Mouse (Mus musculus): ENCODE measurements at regions not wholly inside any gene's neighbourhood (a gene's known extent, or its start where the extent isn't known, plus 50 kb on each side); places are given as distances from the start of the nearest gene placed in this dataset.

GRCm38 (mm10) chr6:31317741-31318225 is 80.8 kb upstream of the Mkln1 start:
- no peaks in the 10 kb centered on the region for H3K27me3 ChIP-seq (ENCODE audit: control insufficient read depth, insufficient read depth, low read length, poor library complexity, severe bottlenecking)
- H3K4me3 ChIP-seq (ENCODE audit: low read depth, low read length): peak overlapping the region; percentile 18
- H3K36me3 ChIP-seq (ENCODE audit: control insufficient read depth, insufficient read depth, low read length, poor library complexity, severe bottlenecking): no peaks in the 10 kb centered on the region
- H3K4me1 ChIP-seq (ENCODE audit: control insufficient read depth, insufficient read depth, low read length): no peaks in the 10 kb centered on the region
- no peak overlapping the region for H3K27ac ChIP-seq (ENCODE audit: insufficient read depth, low read length)
- H3K9ac ChIP-seq (ENCODE audit: low read depth, poor library complexity, severe bottlenecking): peak overlapping the region; percentile 39
- no peaks in the 10 kb centered on the region for H3K9me3 ChIP-seq (replicated peaks; ENCODE audit: control insufficient read depth, insufficient read depth, low read length, poor library complexity, severe bottlenecking)
- TF ChIP-seq EP300 (IDR thresholded peaks at IDR 0.05; ENCODE audit: insufficient read depth, low read depth, low read length) (no peak), CTCF (IDR thresholded peaks at IDR 0.05; ENCODE audit: low read depth, low read length) (no peak), POLR2A (IDR thresholded peaks at IDR 0.05; ENCODE audit: insufficient read depth, low read length) (no peak)

- no peaks in the 10 kb centered on the region for H3K9me3 ChIP-seq (replicated peaks; ENCODE audit: control insufficient read depth, insufficient read depth, low read length, poor library complexity, severe bottlenecking)
- TF ChIP-seq POLR2A (IDR thresholded peaks at IDR 0.05; ENCODE audit: insufficient read depth, low read length) (no peak), CTCF (IDR thresholded peaks at IDR 0.05; ENCODE audit: low read depth, low read length) (peak; percentile 66), EP300 (IDR thresholded peaks at IDR 0.05; ENCODE audit: insufficient read depth, low read depth, low read length) (peak; percentile 83; the same call in 1 of the 2 replicates)
- H3K4me3 ChIP-seq (ENCODE audit: low read depth, low read length): no peak overlapping the region
- no peak overlapping the region for H3K27ac ChIP-seq (ENCODE audit: insufficient read depth, low read length)
- no peak overlapping the region for H3K9ac ChIP-seq (ENCODE audit: low read depth, poor library complexity, severe bottlenecking)
- H3K4me1 ChIP-seq (ENCODE audit: control insufficient read depth, insufficient read depth, low read length): no peaks in the 10 kb centered on the region
- H3K27me3 ChIP-seq (ENCODE audit: control insufficient read depth, insufficient read depth, low read length, poor library complexity, severe bottlenecking): no peaks in the 10 kb centered on the region
- H3K36me3 ChIP-seq (ENCODE audit: control insufficient read depth, insufficient read depth, low read length, poor library complexity, severe bottlenecking): no peaks in the 10 kb centered on the region
Observed at GRCm38 (mm10) chr6:31318506-31318905, 80.0 kb upstream of the Mkln1 start.

GRCm38 (mm10) chr6:31319431-31319830 is 79.1 kb upstream of the Mkln1 start:
- H3K9me3 ChIP-seq (replicated peaks; ENCODE audit: control insufficient read depth, insufficient read depth, low read length, poor library complexity, severe bottlenecking): no peaks in the 10 kb centered on the region
- no peak overlapping the region for H3K9ac ChIP-seq (ENCODE audit: low read depth, poor library complexity, severe bottlenecking)
- H3K27ac ChIP-seq (ENCODE audit: insufficient read depth, low read length): no peak overlapping the region
- H3K36me3 ChIP-seq (ENCODE audit: control insufficient read depth, insufficient read depth, low read length, poor library complexity, severe bottlenecking): no peaks in the 10 kb centered on the region
- TF ChIP-seq EP300 (IDR thresholded peaks at IDR 0.05; ENCODE audit: insufficient read depth, low read depth, low read length) (no peak), CTCF (IDR thresholded peaks at IDR 0.05; ENCODE audit: low read depth, low read length) (no peak), POLR2A (IDR thresholded peaks at IDR 0.05; ENCODE audit: insufficient read depth, low read length) (no peak)
- no peak overlapping the region for H3K4me3 ChIP-seq (ENCODE audit: low read depth, low read length)
- H3K27me3 ChIP-seq (ENCODE audit: control insufficient read depth, insufficient read depth, low read length, poor library complexity, severe bottlenecking): no peaks in the 10 kb centered on the region
- no peaks in the 10 kb centered on the region for H3K4me1 ChIP-seq (ENCODE audit: control insufficient read depth, insufficient read depth, low read length)

- Histone ChIP-seq H3K4me3 (ENCODE audit: low read depth, low read length) (no peak overlapping the region), H3K9ac (ENCODE audit: low read depth, poor library complexity, severe bottlenecking) (no peak overlapping the region), H3K36me3 (ENCODE audit: control insufficient read depth, insufficient read depth, low read length, poor library complexity, severe bottlenecking) (no peaks in the 10 kb centered on the region), H3K9me3 (replicated peaks; ENCODE audit: control insufficient read depth, insufficient read depth, low read length, poor library complexity, severe bottlenecking) (no peaks in the 10 kb centered on the region), H3K4me1 (ENCODE audit: control insufficient read depth, insufficient read depth, low read length) (no peaks in the 10 kb centered on the region), H3K27ac (ENCODE audit: insufficient read depth, low read length) (no peak overlapping the region), H3K27me3 (ENCODE audit: control insufficient read depth, insufficient read depth, low read length, poor library complexity, severe bottlenecking) (no peaks in the 10 kb centered on the region)
- TF ChIP-seq EP300 (IDR thresholded peaks at IDR 0.05; ENCODE audit: insufficient read depth, low read depth, low read length): no peak
- no peak for TF ChIP-seq POLR2A (IDR thresholded peaks at IDR 0.05; ENCODE audit: insufficient read depth, low read length)
- no peak for TF ChIP-seq CTCF (IDR thresholded peaks at IDR 0.05; ENCODE audit: low read depth, low read length)
Observed at GRCm38 (mm10) chr6:31320141-31320830, 78.2 kb upstream of the Mkln1 start.

GRCm38 (mm10) chr6:31321066-31321846 is 77.3 kb upstream of the Mkln1 start:
- H3K36me3 ChIP-seq (ENCODE audit: control insufficient read depth, insufficient read depth, low read length, poor library complexity, severe bottlenecking): no peaks in the 10 kb centered on the region
- no peaks in the 10 kb centered on the region for H3K27me3 ChIP-seq (ENCODE audit: control insufficient read depth, insufficient read depth, low read length, poor library complexity, severe bottlenecking)
- no peak overlapping the region for H3K27ac ChIP-seq (ENCODE audit: insufficient read depth, low read length)
- no peaks in the 10 kb centered on the region for H3K9me3 ChIP-seq (replicated peaks; ENCODE audit: control insufficient read depth, insufficient read depth, low read length, poor library complexity, severe bottlenecking)
- TF ChIP-seq EP300 (IDR thresholded peaks at IDR 0.05; ENCODE audit: insufficient read depth, low read depth, low read length) (no peak), POLR2A (IDR thresholded peaks at IDR 0.05; ENCODE audit: insufficient read depth, low read length) (no peak), CTCF (IDR thresholded peaks at IDR 0.05; ENCODE audit: low read depth, low read length) (no peak)
- H3K4me3 ChIP-seq (ENCODE audit: low read depth, low read length): no peak overlapping the region
- no peaks in the 10 kb centered on the region for H3K4me1 ChIP-seq (ENCODE audit: control insufficient read depth, insufficient read depth, low read length)
- H3K9ac ChIP-seq (ENCODE audit: low read depth, poor library complexity, severe bottlenecking): no peak overlapping the region

GRCm38 (mm10) chr6:31321902-31322301 is 76.6 kb upstream of the Mkln1 start:
- H3K36me3 ChIP-seq (ENCODE audit: control insufficient read depth, insufficient read depth, low read length, poor library complexity, severe bottlenecking): no peaks in the 10 kb centered on the region
- H3K4me3 ChIP-seq (ENCODE audit: low read depth, low read length): no peak overlapping the region
- H3K9ac ChIP-seq (ENCODE audit: low read depth, poor library complexity, severe bottlenecking): no peak overlapping the region
- H3K4me1 ChIP-seq (ENCODE audit: control insufficient read depth, insufficient read depth, low read length): no peaks in the 10 kb centered on the region
- TF ChIP-seq POLR2A (IDR thresholded peaks at IDR 0.05; ENCODE audit: insufficient read depth, low read length) (no peak), CTCF (IDR thresholded peaks at IDR 0.05; ENCODE audit: low read depth, low read length) (no peak), EP300 (IDR thresholded peaks at IDR 0.05; ENCODE audit: insufficient read depth, low read depth, low read length) (no peak)
- H3K27ac ChIP-seq (ENCODE audit: insufficient read depth, low read length): no peak overlapping the region
- no peaks in the 10 kb centered on the region for H3K27me3 ChIP-seq (ENCODE audit: control insufficient read depth, insufficient read depth, low read length, poor library complexity, severe bottlenecking)
- no peaks in the 10 kb centered on the region for H3K9me3 ChIP-seq (replicated peaks; ENCODE audit: control insufficient read depth, insufficient read depth, low read length, poor library complexity, severe bottlenecking)
